Mouse (Mus musculus) right cerebral cortex, postnatal 36 days (tissue): ENCODE measurements around the gene B4galt4.
"Not testable (repeated sequence)": the region's sequence is repeated elsewhere in the genome, so short reads cannot be mapped to it uniquely, and the experiment has no call there.

Experiments
- DNase-seq, 2 experiments: peaks; one replicate each; pipeline ENCODE4 v3.0.0; 2022; ENCODE audit warnings: low spot score in 2 of 2, mixed read lengths in 1 of 2

The B4galt4 gene

GRCm38 (mm10) chr16:38768386-38768785, 26.3 kb downstream of the B4galt4 start:
- no peak for DNase-seq

GRCm38 (mm10) chr16:38769529-38769928, 27.5 kb downstream of the B4galt4 start:
- DNase-seq = no peak

GRCm38 (mm10) chr16:38771145-38771544, 29.1 kb downstream of the B4galt4 start:
- no peak for DNase-seq

GRCm38 (mm10) chr16:38772906-38773496, 30.9 kb downstream of the B4galt4 start:
- no peak for DNase-seq

- no peak for DNase-seq
These were observed 33.1 kb downstream of the B4galt4 start for GRCm38 (mm10) chr16:38774964-38775746.

DNA sequence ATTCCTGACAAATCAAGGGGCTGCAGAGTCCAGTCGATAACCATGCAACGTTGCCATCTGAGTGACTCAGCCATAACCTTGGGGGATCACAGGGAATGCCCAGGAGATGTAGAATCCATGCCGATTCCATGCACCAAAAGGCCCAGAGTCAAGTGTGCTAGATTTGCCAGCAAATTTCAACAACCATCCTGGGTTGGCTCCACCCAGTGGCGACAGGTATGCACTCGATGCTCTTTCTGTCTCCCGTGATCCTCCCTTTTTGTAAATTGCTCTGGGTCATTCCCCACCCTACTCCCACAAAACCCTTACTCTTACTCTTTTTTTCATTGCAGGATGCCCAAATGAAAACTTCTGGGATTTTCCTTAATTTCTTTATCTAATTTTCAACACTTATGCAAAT, 34.3 kb downstream of the B4galt4 start:
- DNase-seq = no peak

DNA sequence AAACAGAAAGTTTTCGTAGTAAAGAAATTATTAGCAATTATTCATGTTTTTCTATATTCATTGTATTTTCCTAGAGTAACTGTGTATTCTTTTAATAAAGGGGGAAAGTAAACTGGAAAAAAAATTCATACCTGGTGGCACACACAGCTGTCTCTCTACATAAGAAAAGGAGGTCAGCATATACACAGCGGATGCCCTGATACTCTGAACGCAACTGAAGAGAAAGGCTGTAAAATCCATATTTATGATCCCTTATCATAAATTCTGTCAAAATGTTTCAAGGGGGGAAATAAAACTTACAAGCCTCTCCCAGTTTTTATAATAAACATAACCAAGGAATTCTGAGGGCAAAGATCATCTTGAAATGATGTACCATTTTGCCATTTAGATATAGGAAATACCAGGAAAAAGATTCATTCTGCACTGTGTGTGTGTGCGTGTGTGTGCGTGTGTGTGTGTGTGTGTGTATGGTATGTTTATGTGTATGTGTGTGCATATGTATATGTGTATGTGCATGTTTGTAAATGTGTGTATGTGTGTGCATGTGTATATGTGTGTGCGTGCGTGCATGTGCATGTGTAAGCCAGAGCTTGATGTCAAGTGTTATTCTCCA, 39.0 kb downstream of the B4galt4 start:
- DNase-seq = no peak

DNA sequence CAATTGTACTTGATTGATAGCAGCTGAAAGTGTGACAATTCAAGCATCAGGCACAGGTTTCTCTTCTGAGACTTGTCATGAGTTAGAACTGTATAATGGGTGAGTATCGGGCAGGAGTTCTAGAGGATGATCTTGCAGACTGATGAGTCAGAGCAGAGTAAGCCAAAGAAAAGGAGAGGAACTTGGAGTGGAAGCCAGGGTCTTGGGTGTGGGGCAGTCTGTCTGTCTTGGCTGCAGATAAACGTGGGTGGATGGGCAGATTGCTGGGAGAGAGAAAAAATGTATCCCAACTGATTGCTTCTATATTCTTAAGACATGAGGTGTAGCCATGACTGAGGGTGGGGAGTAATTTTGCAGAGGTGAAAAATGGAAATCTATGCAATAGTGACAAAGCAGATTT, 39.9 kb downstream of the B4galt4 start:
- DNase-seq = no peak

DNA sequence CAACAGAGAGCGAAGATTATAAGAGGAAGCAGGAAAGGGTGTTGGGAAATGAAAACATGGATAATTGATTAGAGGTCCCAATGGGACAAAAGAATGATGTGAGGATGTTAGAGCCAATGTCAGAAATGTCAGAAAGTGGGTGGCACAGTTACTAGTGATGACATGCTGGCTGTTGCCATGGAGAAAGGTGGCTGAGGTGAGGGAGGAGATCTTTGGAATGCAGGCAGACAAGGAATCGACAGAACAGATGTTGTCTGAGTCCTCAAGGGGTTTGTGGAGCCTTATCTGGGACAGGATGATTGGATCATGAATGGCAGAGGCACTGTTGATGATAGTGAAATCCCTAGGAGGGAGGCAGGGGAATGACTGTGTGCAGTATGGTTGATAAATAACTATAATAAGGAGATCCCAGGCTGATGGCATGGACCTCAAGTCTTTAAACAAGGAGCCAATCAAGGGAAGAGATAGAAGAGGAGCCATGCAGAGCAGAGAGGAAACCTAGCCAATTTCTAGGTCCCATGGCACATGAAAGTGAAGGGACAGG, 40.5 kb downstream of the B4galt4 start:
- DNase-seq = no peak

- DNase-seq = no peak
These were observed 43.2 kb downstream of the B4galt4 start for GRCm38 (mm10) chr16:38785301-38785700.

DNA sequence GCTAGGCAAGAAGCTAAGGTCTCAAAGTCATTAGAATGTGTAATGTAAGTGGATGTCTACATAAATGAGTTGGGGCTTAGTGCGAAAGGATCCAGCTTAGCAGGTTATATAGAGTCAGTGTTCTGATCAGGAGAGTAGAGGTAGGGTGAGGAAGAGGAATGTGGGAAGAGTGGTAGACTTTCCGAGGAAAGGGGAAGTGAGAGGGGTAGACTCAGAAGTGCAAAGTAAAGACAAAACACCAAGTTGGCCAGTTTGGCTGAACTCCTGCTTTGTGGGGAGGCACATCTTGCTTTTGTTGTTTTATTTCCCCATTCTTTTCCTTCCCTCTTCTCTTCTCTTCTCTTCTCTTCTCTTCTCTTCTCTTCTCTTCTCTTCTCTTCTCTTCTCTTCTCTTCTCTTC, 47.0 kb downstream of the B4galt4 start:
- no peak for DNase-seq

DNA sequence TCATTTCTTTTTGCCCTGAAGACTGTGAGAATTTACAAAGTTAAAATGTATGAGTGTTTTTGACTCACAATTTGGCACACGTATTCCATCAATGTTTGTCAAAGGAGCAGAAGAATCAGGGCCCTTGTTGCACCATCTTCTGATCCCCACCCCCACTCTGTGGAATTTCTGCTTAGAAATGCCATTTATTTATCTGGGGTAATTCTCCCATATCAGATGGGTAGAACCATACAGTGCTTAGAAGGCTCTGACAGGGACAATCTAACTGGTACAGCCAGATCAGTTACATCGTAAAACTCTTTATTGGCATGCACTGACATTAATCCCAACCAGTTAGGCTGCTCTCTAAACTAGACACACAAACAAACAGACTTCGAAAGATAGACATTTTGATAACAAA, 47.9 kb downstream of the B4galt4 start:
- DNase-seq = no peak

GRCm38 (mm10) chr16:38793120-38793519, 51.1 kb downstream of the B4galt4 start:
- DNase-seq = no peak

GRCm38 (mm10) chr16:38798957-38799450, 56.9 kb downstream of the B4galt4 start:
- DNase-seq = no peak

DNA sequence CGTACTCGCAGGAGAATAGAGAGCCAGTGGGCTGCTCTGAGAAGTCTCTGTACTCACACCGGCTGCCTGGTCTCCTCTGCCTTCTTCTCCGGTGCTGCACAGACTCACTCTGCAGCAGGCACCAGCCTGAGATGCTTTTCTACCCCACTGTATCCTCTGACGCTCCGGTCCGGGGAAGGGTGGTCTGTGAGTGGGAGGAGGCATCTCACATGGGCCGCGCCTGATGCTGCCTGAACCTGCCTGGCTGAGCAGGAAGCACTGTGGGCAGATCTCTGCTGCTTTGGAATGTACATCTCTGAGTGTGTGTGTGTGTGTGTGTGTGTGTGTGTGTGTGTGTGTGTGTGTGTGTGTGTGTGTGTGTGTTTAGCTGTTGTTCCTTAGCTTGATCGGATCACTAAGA, 58.0 kb downstream of the B4galt4 start, which contains the start of gene Upk1b:
Gene Upk1b, minus strand, starts transcription at position 238 of the 400 bp plus-strand sequence.
- DNase-seq = no peak

DNA sequence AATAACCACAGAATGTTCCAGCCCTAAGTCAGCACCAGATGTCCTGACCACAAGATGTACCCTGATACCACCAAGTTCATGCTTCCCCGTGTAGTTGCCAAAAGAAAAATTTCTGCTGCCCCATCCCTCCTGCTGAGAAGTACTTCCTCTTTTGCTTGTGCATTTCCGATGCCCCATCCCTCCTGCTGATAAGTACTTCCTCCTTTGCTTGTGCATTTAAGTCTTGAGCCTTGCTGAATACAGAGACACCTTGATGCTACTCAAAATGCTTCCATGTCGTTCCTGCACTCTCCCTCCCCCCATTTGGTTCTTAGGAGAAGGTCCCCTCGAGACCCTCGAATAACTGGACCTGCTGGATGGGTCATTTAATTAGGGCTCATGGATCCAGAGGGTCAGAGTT, 65.7 kb downstream of the B4galt4 start:
- DNase-seq = not testable (repeated sequence)

- DNase-seq = no peak
These were observed 68.1 kb downstream of the B4galt4 start for GRCm38 (mm10) chr16:38810196-38810595.

DNA sequence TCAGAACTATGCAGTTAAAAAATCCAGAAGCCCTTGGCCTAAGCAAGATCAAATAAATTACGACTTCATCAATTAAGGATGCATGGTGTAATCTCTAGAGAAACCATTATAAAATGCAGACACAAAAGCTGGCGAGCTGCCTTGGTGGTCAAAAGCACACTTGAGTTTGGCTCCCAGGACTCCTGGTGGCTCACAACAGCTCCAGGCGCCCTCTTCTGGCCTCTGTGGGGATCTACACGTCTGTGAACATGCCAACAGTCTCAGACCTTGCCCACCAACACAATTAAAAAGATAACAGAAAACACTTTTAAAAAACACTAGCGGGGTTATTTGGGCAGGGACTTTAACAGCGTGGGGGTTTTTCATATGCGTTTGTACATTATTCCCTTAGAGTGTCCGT, 70.5 kb downstream of the B4galt4 start:
- DNase-seq = peak; percentile 11 to 28
